Mouse (Mus musculus) layer of hippocampus, postnatal 14 days (tissue): Measurements from ENCODE around the gene Myo9b. TPM values are rescaled to one million over a fixed set of nuclear protein-coding genes. Genes with fewer than 3 reads are reported as not detected.
"Not testable (repeated sequence)": the region's sequence is repeated elsewhere in the genome, so short reads cannot be mapped to it uniquely, and the experiment has no call there.

Source experiments
- DNase-seq, 2 experiments: peaks; one replicate each; pipeline ENCODE4 v3.0.0; 2021 to 2022; ENCODE audit warnings: low spot score in 2 of 2, mixed read lengths in 1 of 2
- long read RNA-seq, 2 experiments: library from polyadenylated mRNA; stranded (forward); transcript quantifications; one replicate each; pipeline ENCODE4 v2.0.0; 2021
- total RNA-seq, 2 experiments: library from RNA; stranded (reverse); gene quantifications; 2 replicates each; pipeline ENCODE4 v1.2.3; 2021

Myo9b gene
- total RNA-seq: 10 to 100 TPM; 31.2 to 36.4 TPM
- long read RNA-seq, experiment 1, partial matches to known transcripts: 19 of 28 reads
- long read RNA-seq, experiment 1, other reads (novel, unspliced or antisense): 9 of 28 reads
- long read RNA-seq, experiment 2, partial matches to known transcripts: 12 of 20 reads
- long read RNA-seq, experiment 2, other reads (novel, unspliced or antisense): 8 of 20 reads

DNA sequence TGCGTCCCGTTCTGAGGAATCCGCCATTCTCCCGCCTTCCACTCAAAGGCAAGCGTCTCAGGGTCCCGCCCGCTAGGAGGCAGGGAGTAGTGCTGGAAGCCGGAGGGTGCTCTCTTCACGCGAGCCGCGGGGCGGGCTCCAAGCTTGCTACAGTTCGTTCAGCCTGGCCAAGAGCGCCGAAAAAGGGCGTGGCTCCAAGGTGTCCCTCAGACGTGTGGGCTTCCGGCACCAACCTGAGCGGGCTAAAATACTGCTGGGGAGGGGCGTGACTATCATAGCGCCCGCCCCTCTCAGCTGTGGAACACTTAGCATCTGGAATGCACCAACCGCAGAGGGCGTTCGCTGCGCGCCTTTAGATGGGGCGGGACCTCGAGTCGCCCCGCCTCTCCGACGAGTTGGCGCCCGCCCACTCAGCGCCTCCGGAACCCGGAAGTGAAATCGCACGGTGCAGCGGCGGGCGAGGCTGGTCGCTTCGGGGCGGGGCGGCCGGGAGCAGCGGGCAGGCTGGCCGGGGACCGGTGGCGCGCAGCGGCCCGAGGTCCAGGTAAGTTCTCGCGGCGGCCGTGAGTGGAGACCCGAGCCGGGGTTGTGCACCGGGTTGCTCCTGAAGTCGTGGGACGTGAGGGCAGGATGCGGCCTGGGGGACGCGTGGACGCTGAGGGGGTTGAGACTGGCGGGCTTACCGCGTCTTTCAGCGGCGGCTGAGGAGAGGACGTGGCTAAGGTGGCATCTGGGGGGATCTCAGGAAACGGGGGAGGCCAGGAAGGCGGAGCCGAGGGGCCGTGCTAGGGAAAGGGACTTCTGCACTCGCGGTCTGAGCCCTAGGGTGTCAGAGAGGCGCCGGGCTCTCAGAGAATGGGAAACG is at the start of gene Myo9b, which contains the start of gene Haus8:
Gene Myo9b, plus strand, starts transcription at position 429 of the 865 bp plus-strand sequence.
Gene Haus8, minus strand, starts transcription at position 649 of the 865 bp plus-strand sequence.
- DNase-seq: peak; percentile 95 to 97

DNA sequence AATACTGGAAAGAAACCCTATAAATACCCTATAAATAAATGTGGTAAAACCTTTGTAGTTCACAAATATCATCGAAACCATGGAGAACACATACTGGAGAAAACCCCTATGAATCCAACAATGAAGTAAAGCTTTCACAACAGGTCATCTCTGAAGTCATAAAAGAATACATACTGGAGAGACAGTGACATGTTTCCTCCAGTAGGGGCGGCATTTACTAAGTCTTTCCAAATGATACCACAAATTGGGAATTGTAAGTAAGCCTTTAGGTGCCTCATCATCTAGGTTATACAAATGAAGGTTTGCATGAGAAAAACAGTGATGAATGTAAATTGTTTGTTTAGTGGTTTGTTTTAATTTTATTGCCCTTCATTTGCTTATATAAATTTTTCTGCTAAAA is 48.0 kb upstream of the Myo9b start:
- DNase-seq: no peak

DNA sequence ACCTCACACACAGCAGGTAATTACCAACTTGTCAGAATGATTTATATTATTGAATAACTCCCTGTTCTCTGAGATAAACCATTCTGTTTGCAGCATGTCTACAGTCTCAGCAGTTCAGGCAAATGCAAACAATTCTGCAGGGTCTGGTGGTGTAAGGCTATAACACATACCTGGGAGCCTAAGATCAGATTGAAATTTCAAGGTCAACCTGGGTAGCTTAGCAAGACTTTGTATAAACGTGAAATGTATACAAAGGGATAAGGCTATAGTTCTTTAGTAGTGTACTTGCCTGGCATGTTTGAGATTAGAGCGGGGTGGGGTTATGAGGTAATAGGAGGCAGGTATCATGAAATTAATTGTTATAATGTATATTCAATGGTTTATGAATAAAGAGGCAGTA is 29.8 kb upstream of the Myo9b start:
- DNase-seq: no peak

DNA sequence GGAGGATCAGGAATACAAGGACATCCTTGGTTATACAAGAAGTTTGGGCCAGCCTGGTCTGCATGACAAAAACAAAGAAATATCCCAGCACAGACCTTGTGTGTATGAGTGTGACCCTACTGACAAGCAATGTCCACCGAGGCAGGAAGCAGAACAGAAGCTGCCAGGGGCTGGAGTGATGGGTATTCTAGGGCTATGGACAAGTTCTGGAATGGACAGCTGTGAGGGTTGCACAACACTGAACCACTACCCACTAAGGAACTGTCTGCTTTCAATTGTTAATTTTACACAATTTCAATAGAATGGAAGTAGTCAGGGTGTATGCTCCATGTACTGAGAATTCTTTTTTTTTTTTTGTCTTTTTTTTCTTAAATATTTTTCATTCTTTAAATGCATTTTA is 24.3 kb upstream of the Myo9b start:
- DNase-seq: no peak

DNA sequence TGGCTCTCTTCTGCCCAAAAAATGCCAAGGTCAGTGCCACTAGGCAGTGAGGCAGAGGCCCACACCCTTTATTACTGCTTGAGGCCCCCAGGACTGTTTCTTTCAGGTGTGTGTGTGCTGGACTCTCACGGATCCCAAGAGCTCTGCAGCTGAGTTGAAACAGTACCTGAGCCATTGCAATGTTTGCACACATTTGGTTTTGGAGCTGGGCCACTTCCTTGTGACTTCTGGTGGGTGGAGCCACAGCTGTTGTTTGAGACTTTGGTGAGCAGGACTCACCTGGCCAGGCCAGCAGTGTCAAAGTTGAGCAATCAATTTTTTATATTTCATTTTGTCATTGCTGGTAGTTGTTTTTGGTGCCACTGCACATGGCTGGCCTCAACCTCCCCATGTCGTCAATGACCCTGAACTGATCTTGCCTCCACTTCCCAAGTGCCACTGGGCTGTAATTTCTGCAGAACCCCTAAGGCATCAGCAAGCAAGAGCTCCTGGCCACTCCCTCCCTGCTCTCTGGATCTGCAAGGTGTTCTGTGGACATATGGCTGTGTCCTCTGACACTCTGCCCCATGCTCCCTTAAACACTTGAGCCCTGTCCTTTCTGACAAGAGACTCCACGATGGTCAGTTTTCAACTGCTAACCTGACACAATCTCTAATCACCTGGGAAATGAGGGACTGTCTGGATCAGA is 15.8 kb upstream of the Myo9b start:
- DNase-seq: no peak

DNA sequence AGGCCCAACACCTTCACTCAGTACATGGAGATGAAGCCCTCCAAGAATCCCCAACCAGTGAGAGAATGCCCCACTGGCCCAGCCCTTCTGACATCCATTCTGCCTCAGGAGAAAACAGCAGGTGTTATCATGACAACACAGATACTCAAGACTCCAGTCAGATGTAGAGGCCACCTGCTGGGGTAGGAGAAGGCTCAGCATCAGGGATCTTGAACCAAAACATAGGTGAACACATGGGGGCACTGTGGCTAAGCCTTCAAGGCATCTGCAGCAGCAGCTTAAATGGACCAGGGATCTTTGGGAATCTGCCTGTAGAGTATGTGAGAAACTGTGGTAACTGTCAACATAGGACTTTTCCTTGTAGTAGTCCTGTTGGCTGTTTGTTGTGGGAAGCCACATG is 11.3 kb upstream of the Myo9b start:
- no peak for DNase-seq

DNA sequence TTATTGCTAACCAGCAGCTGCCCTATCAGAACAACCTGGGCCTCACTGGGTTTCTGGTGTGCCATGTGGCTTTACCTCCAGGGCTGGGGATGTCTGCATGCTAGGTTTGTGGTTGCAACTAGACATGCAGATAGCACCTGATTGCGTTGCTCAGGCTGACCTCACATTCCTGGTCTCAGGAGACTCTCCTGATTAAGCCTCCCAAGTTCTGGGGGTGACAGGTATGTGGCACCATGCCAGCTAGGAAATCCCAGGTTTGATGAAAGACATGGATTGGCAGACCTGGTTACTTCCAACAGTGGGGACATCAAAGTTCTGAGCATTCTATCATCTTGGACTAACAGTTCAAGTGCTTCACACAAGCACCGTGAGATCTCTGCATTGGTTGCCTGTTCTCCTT is 4.8 kb upstream of the Myo9b start:
- no peak for DNase-seq

DNA sequence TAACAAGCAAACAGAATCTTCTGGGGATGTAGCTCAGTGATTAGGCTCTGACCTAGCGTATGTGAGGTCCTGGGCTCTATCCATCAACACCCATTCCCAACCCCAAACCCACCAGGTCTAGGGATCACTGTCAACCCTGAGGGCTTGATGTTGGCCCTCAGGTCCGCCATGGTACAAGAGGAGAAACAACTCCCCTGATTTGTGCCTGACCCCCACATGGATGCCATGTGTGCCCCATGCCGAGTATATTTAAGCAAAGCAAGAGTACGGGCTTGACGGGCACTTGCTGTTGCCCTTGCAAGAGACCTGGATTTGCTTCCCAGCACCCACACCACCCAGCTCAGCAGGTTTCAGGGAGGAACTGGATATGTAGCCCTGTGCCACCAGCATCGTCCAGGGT is 4.2 kb upstream of the Myo9b start:
- DNase-seq: not testable (repeated sequence)

DNA sequence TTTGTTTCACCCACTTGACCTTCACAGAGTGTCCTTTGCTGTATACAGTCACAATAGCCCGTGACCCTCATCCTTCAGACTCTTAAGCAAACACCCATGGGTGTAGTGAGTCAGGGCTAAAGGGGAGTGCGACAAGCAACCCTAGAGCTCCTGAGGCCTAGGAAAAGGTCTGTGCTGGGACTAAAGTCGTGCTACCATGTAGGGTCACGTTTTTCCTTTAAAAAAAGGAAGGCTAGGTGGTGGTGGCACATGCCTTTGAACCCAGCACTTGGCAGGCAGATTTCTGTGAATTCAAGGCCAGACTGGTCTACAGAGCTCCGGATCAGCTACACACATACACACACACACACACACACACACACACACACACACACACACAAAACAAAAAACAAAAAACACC is 884 bp upstream of the Myo9b start:
- DNase-seq: no peak

DNA sequence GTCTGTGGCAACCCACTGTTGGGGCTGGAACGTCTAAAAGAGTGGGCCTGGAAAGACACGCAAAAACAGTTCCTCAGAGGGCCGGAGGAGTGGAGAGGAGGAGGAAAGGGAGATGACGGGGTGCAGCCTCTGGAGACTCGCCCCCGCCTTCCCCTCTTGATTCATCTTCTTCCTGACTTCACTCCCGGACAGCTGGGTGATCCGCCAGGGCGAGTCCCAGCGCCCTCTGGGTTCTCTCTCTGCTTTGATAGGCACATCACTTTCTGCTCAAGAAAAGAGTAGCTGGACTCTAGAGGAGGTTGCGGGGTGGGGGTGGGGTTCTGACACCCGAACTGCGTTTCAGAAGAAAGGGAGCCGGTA is 617 bp downstream of the Myo9b start:
- peak; percentile 26 to 46 for DNase-seq

DNA sequence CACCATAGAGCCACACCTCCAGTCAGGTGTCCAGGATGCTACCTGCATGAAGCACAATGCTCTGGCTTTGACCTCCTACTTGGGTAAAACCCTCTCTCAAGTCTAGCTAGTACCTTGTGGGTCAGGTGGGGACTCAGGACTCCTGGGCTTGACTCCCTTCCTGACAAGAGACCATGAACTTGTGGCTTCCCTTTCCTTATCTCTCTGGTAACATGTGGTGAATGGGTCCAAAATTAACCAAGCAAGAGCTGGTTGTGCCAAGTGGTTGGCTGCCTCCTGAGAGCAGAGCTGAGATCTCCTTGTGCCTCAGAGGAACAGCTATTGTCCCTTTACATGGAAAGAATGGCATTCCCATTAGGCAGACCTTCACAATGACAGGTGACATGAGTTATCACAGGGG is 2.0 kb downstream of the Myo9b start:
- no peak for DNase-seq

DNA sequence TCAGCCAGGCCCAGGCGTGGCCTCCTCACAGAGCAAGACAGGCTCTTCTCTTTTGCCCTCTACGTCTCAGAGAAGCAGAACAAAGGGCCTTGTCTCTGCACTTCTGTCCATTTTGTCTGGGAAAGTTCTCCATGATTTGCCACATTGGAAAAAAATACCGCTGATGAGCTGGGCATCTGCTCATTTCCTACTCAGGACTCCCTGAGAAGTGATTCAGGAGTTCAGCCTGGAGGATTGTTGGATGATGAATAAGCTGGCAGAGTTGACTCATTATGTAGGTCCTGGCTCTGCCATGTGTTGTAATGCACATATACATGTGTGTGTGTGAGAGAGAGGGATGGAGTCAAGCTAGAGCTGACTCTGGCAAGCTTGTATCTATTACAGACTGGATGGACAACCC is 3.7 kb downstream of the Myo9b start:
- DNase-seq: no peak

DNA sequence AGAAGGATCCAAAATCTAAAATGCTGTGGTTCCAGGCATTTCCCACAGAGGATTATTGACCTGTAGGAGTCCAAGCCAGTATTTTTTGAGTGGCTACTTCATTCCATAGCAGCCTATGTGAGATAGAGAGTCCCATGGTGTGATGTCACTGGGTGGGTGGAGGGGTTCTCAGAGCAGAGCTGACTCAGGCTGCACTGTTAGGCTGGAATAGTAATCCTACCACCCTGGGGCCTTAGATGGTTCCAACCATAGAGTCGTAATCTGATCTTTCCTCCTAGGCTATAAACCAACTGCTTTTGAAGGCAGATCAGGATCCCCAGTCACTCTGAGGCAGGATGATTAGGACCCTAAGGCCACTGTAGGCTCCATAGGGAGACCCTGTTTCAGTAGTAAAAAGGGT is 6.9 kb downstream of the Myo9b start:
- DNase-seq: not testable (repeated sequence)

DNA sequence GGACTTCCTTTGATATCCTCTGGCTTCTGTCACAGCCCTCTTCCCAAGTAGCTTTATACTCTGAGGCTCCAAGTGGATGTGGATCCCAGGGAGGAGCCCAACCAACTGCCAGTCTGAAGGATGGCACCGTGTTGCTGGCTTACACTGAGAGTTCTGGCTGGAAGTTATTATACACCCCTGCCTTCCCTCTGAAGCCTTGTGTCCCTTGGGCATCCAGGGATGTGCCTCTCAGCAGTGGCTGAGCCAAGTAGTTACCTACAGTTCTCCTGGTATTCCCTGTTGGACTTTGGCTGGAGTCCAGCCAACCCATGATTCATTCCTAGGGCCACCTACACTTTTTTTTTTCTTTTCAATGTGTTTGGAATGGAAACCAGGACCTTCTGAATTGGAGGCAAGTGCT is 9.2 kb downstream of the Myo9b start:
- DNase-seq: not testable (repeated sequence)

DNA sequence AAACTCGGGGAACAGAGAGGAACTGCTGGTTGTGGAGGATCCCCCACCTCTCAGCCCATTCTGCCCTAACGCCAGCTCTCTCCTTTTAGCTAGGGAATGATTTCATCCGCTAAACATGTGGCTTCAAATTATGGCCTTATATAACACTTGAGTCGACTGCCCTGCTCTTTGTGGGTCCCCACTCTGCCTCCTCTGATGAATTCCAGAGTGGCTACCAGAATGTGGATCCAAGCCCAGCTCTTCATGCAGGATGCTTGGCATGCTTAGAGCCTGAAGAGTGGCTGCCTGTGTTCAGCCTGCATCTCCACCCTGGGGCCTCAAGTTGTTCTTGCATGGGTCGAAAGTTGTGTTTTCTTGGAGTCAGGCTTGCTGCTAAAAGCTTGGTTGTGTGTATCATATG is 10.1 kb downstream of the Myo9b start:
- no peak for DNase-seq

DNA sequence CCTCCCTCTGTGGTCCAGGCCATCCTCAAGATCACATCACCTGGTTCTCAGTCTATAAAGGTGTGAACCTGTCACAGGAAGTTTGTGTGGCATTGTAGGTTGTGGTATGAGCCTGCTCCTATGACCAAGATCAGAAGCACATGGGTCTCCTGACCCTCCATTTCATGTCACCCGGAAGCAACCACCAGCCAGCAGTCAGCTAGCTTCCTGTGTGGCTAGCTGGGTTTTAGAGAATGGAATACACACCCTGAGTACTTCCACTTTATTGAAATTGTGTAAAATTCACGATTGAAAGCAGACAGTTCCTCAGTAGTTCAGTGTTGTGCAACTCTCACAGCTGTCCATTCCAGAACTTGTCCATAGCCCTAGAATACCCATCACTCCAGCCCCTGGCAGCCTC is 13.7 kb downstream of the Myo9b start:
- not testable (repeated sequence) for DNase-seq

DNA sequence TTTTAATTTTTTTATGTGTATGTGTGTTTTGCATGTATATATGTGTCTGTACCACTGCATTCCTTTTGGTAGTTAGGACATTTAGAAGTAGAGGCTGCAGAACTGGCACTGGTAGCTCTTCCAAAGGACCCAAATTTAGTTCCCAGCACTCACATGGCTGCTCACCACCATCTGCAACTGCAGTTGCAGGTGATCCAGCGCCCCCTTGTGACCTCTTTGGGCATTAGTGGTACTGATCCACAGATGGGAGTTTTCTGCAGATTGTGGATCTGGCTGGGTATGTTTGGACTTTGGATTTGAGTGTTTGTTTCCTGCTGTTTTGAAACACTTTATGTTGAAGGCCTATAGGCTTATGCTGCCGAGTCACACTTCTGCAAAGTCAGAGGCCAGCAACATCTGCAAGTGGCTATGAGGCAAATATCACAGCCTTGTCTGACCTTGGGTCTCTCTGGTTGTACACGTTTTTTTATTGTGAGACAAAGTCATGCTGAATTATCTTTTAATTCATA is 16.0 kb downstream of the Myo9b start:
- DNase-seq: no peak

DNA sequence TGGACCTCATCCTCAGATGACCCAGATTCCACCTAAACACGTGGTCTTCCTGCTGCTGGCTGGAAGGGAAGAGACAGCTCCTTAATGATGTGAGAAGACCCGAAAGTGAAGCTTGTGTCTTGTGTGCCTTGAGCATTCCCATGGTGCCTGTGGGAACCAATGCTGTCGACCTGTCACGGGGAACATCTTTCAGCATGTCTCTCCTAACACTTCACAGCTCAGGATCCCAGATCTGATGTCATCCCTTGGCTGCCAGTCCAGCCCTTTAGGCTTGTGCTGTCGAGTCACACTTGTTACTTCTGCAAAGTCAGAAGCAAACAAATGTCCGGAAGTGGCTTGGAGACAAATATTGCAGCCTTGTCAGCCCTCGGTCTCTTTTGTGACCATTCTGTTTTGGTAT is 16.6 kb downstream of the Myo9b start:
- DNase-seq: no peak

DNA sequence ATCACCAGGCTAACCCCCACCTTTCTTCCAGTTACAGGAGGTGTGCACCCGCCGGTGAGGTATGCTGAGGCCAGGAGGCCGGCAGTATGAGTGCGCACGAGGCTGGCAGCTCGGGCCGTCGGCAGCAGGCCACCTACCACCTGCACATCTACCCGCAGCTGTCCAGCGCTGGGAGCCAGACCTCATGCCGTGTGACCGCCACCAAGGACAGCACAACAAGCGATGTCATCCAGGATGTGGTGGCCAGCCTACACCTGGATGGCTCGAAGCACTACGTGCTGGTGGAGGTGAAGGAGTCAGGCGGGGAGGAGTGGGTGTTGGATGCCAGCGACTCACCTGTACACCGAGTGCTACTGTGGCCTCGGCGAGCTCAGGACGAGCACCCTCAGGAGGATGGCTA is 17.7 kb downstream of the Myo9b start:
- DNase-seq: no peak

DNA sequence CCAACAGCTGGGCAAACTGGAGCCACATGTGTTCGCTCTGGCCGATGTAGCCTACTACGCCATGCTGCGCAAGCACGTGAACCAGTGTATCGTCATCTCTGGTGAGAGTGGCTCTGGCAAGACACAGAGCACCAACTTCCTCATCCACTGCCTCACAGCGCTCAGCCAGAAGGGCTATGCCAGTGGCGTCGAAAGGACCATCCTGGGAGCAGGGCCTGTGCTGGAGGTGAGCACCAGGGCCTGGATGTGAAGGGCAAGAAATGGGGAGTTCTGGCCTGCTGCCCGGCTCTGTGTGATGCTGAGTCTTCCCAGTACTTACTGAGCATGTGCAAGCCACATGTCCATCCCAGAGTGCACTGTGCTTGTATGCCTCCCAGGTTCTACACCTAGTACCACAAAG is 18.4 kb downstream of the Myo9b start:
- no peak for DNase-seq

DNA sequence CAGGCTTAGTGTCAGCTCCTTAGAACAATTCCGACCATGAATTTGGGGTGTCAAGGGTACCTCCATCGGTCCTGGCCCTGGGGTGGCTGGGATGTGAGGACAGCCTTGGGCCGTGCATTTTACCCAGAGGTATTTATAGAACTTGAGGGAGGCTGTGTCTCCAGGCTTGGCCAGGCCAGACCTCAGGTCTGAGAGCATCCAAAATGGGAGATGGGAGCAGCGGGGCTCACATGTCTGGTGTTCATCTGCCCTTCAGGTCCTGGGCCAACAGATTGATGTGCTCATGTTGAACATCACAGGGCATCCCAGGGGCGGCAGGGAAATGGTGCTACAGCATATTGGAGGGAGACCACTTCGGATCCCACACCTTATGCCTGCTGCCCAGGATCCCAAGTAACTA is 18.8 kb downstream of the Myo9b start:
- no peak for DNase-seq

DNA sequence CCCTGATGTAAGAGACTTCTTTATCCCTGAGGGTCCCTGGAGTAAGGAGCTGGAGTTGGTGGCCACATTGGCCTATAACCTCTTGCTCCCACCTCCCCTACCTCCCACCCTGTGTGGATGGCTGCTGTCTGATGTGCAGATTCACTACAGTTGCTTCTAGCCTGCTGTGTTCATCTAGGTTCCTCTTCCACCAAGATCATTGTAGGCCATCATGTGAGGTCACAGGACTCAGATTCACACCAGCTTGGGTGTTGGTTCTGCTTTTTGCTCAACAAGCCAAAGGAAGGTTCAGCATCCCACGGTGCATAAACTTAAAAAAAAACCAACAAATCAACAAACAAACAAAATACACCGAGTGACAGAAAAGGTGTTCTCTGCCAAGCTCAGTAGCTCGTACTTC is 21.4 kb downstream of the Myo9b start:
- not testable (repeated sequence) for DNase-seq
